Mouse (Mus musculus): ENCODE data around the gene Olfr961. TPM values are rescaled to one million over a fixed set of nuclear protein-coding genes. Genes with fewer than 3 reads are reported as not detected.
A peak's percentile ranks its signal among the peaks of the same experiment; 100 is the strongest.

The Olfr961 gene
- not detected in 2 replicates for polyA plus RNA-seq (2014; fragmentation: Nextera tagmentation; extraction: Ambion mirVana)

GRCm38 (mm10) chr9:39644785-39645184 is at the start of gene Olfr961:
TSS of gene Olfr961 (plus strand) at chr9:39645085.
- ATAC-seq (ENCODE audit: insufficient number of reproducible peaks, insufficient read depth, low FRiP score, low read depth): no peak
- no peak within 1 kb of the TSS for H3K4me2 ChIP-seq (ENCODE audit: low read length)
- H3K36me3 ChIP-seq (ENCODE audit: control insufficient read depth, insufficient read depth, low read length): no peaks in the 10 kb centered on the region
- H3K4me3 ChIP-seq (ENCODE audit: control insufficient read depth in 1 of 2, insufficient read depth in 1 of 2, low read depth in 1 of 2, low read length in 2 of 2): no peak within 1 kb of the TSS
- no peaks in the 10 kb centered on the region for H3K9me3 ChIP-seq (ENCODE audit: control insufficient read depth, low read length)
- H3K27me3 ChIP-seq (ENCODE audit: control insufficient read depth, insufficient read depth, low read length): no peaks in the 10 kb centered on the region
- no peak within 1 kb of the TSS for H3K27ac ChIP-seq (replicated peaks in 1 of 2; ENCODE audit: control insufficient read depth in 1 of 2, insufficient read depth in 1 of 2, low read depth in 2 of 2, low read length in 2 of 2)
- H3K9ac ChIP-seq (ENCODE audit: low read length): no peak within 1 kb of the TSS
- H3K4me1 ChIP-seq (ENCODE audit: control insufficient read depth in 2 of 2, insufficient read depth in 2 of 2, low read length in 2 of 2): no peaks in the 10 kb centered on the region

DNA sequence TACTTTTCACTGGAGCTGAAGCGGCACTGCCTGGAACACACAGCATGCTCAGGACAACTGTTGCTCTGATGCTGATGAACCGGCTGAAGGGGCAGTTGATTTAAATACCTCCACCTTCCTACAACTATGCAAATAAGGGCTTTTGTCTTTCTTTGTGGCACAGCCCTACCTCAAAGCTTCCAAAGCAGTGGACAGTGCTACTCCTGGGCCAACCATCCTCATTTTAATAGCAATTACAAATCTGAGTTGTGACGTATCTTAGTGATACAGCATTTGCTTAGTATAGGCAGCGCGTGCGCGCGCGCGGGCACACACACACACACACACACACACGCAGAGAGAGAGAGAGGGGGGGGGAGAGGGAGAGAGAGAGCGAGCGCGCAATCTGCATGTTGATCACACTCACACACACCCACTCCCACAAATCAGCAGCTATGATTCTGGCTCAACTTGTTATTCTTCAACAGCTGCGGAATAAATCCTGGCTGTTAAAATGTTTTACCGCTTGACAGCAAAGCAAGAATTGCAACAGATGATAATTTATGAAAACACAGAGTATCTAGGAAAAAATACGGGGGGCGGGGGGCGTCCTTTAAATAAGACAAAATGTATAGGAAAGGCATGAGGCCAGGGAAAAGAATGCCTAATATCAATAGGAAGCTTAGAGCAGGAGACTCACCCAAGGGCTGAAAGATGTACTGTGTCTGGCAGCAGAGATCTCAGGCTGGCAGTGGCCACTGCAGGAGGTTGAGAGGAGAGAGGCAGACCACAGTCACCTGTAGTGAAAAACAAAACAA is 42.2 kb upstream of the Olfr961 start:
- Histone ChIP-seq H3K9ac (ENCODE audit: low read length) (peak overlapping the region; percentile 65), H3K27ac (replicated peaks in 1 of 2; ENCODE audit: control insufficient read depth in 1 of 2, insufficient read depth in 1 of 2, low read depth in 2 of 2, low read length in 2 of 2) (no peak overlapping the region), H3K27me3 (ENCODE audit: control insufficient read depth, insufficient read depth, low read length) (no peaks in the 10 kb centered on the region), H3K4me1 (ENCODE audit: control insufficient read depth in 2 of 2, insufficient read depth in 2 of 2, low read length in 2 of 2) (no peaks in the 10 kb centered on the region), H3K4me3 (ENCODE audit: control insufficient read depth in 1 of 2, insufficient read depth in 1 of 2, low read depth in 1 of 2, low read length in 2 of 2) (peak overlapping the region; percentile 43 to 52), H3K4me2 (ENCODE audit: low read length) (peak overlapping the region; percentile 84), H3K9me3 (ENCODE audit: control insufficient read depth, low read length) (no peaks in the 10 kb centered on the region), H3K36me3 (ENCODE audit: control insufficient read depth, insufficient read depth, low read length) (no peaks in the 10 kb centered on the region)
- 1% methylated on average over 19 of the region's 19 CpGs for WGBS
- no peak for ATAC-seq (ENCODE audit: insufficient number of reproducible peaks, insufficient read depth, low FRiP score, low read depth)

DNA sequence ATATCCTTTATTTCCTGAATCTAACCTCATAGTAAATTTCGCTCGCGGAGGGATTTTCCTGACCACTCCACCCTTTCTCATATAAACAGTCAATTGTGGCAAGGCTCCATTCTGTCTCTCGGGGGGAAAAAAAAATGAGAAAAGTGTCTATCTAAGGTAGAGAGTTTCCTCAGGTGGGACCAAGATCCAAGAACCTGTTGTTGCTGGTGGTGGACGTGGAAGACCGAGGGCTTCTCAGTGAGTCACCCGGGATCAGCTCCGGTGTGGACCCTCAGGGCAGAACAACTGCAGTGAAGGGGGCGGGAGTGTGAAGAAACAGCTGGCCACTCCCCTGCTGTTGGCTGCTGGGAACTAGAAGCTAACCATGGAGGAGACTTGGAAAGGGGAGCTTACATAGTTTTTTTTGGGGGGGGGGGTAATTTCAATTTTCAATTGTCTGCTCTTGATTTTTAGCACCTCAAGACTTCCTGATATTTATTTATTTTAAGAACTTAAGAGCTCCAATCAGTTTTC is 41.5 kb upstream of the Olfr961 start:
- peak overlapping the region; percentile 65 for H3K9ac ChIP-seq (ENCODE audit: low read length)
- 0% methylated on average over 9 of the region's 9 CpGs for WGBS
- H3K4me3 ChIP-seq (ENCODE audit: control insufficient read depth in 1 of 2, insufficient read depth in 1 of 2, low read depth in 1 of 2, low read length in 2 of 2): peak overlapping the region; percentile 43 to 52
- no peak overlapping the region for H3K27ac ChIP-seq (replicated peaks in 1 of 2; ENCODE audit: control insufficient read depth in 1 of 2, insufficient read depth in 1 of 2, low read depth in 2 of 2, low read length in 2 of 2)
- H3K36me3 ChIP-seq (ENCODE audit: control insufficient read depth, insufficient read depth, low read length): no peaks in the 10 kb centered on the region
- ATAC-seq (ENCODE audit: insufficient number of reproducible peaks, insufficient read depth, low FRiP score, low read depth): peak; percentile 43; the same call in 1 of the 2 replicates
- no peaks in the 10 kb centered on the region for H3K4me1 ChIP-seq (ENCODE audit: control insufficient read depth in 2 of 2, insufficient read depth in 2 of 2, low read length in 2 of 2)
- peak overlapping the region; percentile 84 for H3K4me2 ChIP-seq (ENCODE audit: low read length)
- H3K27me3 ChIP-seq (ENCODE audit: control insufficient read depth, insufficient read depth, low read length): no peaks in the 10 kb centered on the region
- H3K9me3 ChIP-seq (ENCODE audit: control insufficient read depth, low read length): no peaks in the 10 kb centered on the region

DNA sequence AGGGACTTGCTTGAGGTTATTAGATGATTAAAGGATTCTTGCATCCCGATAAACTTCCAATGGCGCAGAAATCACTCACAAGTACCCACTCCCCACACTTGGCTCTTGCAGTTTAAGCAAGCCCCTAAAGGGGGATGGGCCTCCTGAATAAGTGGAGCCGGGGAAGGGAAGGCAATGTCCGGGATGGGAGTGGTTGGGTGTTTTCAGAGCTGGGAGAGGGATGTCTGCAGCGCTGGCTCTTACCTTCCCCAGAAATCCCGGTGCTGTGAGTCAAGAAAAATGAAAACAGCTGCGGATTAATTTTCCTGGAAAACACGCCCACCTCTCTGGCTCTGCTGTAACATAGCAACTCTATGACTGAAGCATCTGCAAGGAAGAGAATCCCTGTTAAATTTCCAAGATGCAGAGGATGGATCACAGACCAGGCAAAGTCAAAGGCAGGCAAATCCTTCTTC is 40.9 kb upstream of the Olfr961 start, which contains the start of gene AW551984:
Gene AW551984 (minus strand): TSS at position 405 of the 455 bp plus-strand sequence.
- H3K27me3 ChIP-seq (ENCODE audit: control insufficient read depth, insufficient read depth, low read length): no peaks in the 10 kb centered on the region
- peak within 1 kb of the TSS; percentile 84 for H3K4me2 ChIP-seq (ENCODE audit: low read length)
- ATAC-seq (ENCODE audit: insufficient number of reproducible peaks, insufficient read depth, low FRiP score, low read depth): no peak; the same call in 1 of the 2 replicates
- H3K4me3 ChIP-seq (ENCODE audit: control insufficient read depth in 1 of 2, insufficient read depth in 1 of 2, low read depth in 1 of 2, low read length in 2 of 2): peak within 1 kb of the TSS; percentile 43 to 52
- under 1% methylated on average over 8 of the region's 8 CpGs for WGBS
- no peaks in the 10 kb centered on the region for H3K36me3 ChIP-seq (ENCODE audit: control insufficient read depth, insufficient read depth, low read length)
- no peak within 1 kb of the TSS for H3K27ac ChIP-seq (replicated peaks in 1 of 2; ENCODE audit: control insufficient read depth in 1 of 2, insufficient read depth in 1 of 2, low read depth in 2 of 2, low read length in 2 of 2)
- no peaks in the 10 kb centered on the region for H3K9me3 ChIP-seq (ENCODE audit: control insufficient read depth, low read length)
- peak within 1 kb of the TSS; percentile 65 for H3K9ac ChIP-seq (ENCODE audit: low read length)
- H3K4me1 ChIP-seq (ENCODE audit: control insufficient read depth in 2 of 2, insufficient read depth in 2 of 2, low read length in 2 of 2): no peaks in the 10 kb centered on the region

GRCm38 (mm10) chr9:39608497-39608896 is 36.4 kb upstream of the Olfr961 start:
- no peak for ATAC-seq (ENCODE audit: insufficient number of reproducible peaks, insufficient read depth, low FRiP score, low read depth)
- H3K9ac ChIP-seq (ENCODE audit: low read length): no peak overlapping the region
- H3K4me3 ChIP-seq (ENCODE audit: control insufficient read depth in 1 of 2, insufficient read depth in 1 of 2, low read depth in 1 of 2, low read length in 2 of 2): no peak overlapping the region
- H3K4me1 ChIP-seq (ENCODE audit: control insufficient read depth in 2 of 2, insufficient read depth in 2 of 2, low read length in 2 of 2): no peaks in the 10 kb centered on the region
- no peak overlapping the region for H3K27ac ChIP-seq (replicated peaks in 1 of 2; ENCODE audit: control insufficient read depth in 1 of 2, insufficient read depth in 1 of 2, low read depth in 2 of 2, low read length in 2 of 2)
- H3K36me3 ChIP-seq (ENCODE audit: control insufficient read depth, insufficient read depth, low read length): no peaks in the 10 kb centered on the region
- H3K4me2 ChIP-seq (ENCODE audit: low read length): no peak overlapping the region
- no peaks in the 10 kb centered on the region for H3K27me3 ChIP-seq (ENCODE audit: control insufficient read depth, insufficient read depth, low read length)
- no peaks in the 10 kb centered on the region for H3K9me3 ChIP-seq (ENCODE audit: control insufficient read depth, low read length)

DNA sequence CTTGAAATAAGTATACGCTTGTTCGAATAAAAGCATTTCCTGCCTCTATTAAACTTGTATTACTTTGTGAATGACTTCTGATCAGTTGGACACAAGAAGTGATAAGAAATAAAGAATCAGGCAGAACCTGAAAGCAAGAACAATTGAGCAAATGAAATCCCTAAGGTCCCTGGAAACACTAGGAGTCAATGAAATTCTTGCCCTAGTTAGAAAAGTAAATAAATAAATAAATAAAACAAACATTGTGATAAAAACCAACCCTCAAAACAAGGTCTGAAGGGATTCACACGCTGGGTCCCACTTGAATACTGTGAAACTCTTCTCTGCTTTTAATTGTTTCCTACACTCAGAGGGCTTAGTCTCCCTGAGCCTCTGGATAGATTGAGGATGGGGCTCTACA is 34.5 kb upstream of the Olfr961 start, which contains the start of gene Olfr148:
Gene Olfr148 (plus strand): TSS at position 301 of the 400 bp plus-strand sequence.
- H3K27me3 ChIP-seq (ENCODE audit: control insufficient read depth, insufficient read depth, low read length): no peaks in the 10 kb centered on the region
- no peak within 1 kb of the TSS for H3K27ac ChIP-seq (replicated peaks in 1 of 2; ENCODE audit: control insufficient read depth in 1 of 2, insufficient read depth in 1 of 2, low read depth in 2 of 2, low read length in 2 of 2)
- H3K4me3 ChIP-seq (ENCODE audit: control insufficient read depth in 1 of 2, insufficient read depth in 1 of 2, low read depth in 1 of 2, low read length in 2 of 2): no peak within 1 kb of the TSS
- H3K36me3 ChIP-seq (ENCODE audit: control insufficient read depth, insufficient read depth, low read length): no peaks in the 10 kb centered on the region
- no peak within 1 kb of the TSS for H3K9ac ChIP-seq (ENCODE audit: low read length)
- WGBS: 61% methylated on average over 3 of the region's 3 CpGs
- no peaks in the 10 kb centered on the region for H3K4me1 ChIP-seq (ENCODE audit: control insufficient read depth in 2 of 2, insufficient read depth in 2 of 2, low read length in 2 of 2)
- no peaks in the 10 kb centered on the region for H3K9me3 ChIP-seq (ENCODE audit: control insufficient read depth, low read length)
- no peak for ATAC-seq (ENCODE audit: insufficient number of reproducible peaks, insufficient read depth, low FRiP score, low read depth)
- H3K4me2 ChIP-seq (ENCODE audit: low read length): no peak within 1 kb of the TSS

- H3K36me3 ChIP-seq (ENCODE audit: control insufficient read depth, insufficient read depth, low read length): no peaks in the 10 kb centered on the region
- H3K9ac ChIP-seq (ENCODE audit: low read length): no peak overlapping the region
- H3K27me3 ChIP-seq (ENCODE audit: control insufficient read depth, insufficient read depth, low read length): no peaks in the 10 kb centered on the region
- no peaks in the 10 kb centered on the region for H3K9me3 ChIP-seq (ENCODE audit: control insufficient read depth, low read length)
- ATAC-seq (ENCODE audit: insufficient number of reproducible peaks, insufficient read depth, low FRiP score, low read depth): no peak
- no peak overlapping the region for H3K4me3 ChIP-seq (ENCODE audit: control insufficient read depth in 1 of 2, insufficient read depth in 1 of 2, low read depth in 1 of 2, low read length in 2 of 2)
- H3K4me1 ChIP-seq (ENCODE audit: control insufficient read depth in 2 of 2, insufficient read depth in 2 of 2, low read length in 2 of 2): no peaks in the 10 kb centered on the region
- no peak overlapping the region for H3K4me2 ChIP-seq (ENCODE audit: low read length)
- no peak overlapping the region for H3K27ac ChIP-seq (replicated peaks in 1 of 2; ENCODE audit: control insufficient read depth in 1 of 2, insufficient read depth in 1 of 2, low read depth in 2 of 2, low read length in 2 of 2)
- 55% methylated on average over 1 of the region's 1 CpGs for WGBS
Measured at GRCm38 (mm10) chr9:39611953-39612352, 32.9 kb upstream of the Olfr961 start.

Data from heart, embryonic 14.5 days (tissue).